Mouse (Mus musculus) stomach, adult 2 months (tissue): ENCODE measurements around the gene Prss53. TPM values are rescaled to one million over a fixed set of nuclear protein-coding genes. Genes with fewer than 3 reads are reported as not detected.

Source experiments
- polyA plus RNA-seq: library from polyadenylated mRNA; depleted of rRNA; stranded (reverse); fragments of >200 nt; gene quantifications from 2 replicates; pipeline ENCODE4 v1.2.3, GENCODE M21; 2012; rRNA removed

The Prss53 gene
- polyA plus RNA-seq, result 2.9 and 3.2 TPM in 2 replicates

DNA sequence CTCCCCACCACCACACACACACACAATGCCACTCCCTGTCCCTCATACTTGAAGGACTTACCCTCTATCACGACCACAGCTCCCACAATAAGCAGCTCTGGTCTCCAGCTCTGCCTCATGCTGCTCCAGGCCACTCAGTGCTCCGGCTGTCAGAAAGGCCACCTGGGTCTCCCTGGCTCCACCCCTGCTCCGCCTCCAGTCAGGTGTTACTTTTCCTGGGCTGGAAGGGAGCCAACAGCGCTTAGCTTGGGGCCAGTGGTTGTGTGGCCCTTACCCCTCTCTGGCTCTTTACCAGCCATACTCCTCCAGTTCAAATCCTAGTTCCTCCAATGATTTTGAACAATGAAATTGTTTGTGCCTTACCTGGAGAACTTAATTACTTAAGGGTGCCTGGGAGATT is at the start of gene Prss53:
Gene Prss53 (minus strand): TSS at position 173 of the 400 bp plus-strand sequence.

DNA sequence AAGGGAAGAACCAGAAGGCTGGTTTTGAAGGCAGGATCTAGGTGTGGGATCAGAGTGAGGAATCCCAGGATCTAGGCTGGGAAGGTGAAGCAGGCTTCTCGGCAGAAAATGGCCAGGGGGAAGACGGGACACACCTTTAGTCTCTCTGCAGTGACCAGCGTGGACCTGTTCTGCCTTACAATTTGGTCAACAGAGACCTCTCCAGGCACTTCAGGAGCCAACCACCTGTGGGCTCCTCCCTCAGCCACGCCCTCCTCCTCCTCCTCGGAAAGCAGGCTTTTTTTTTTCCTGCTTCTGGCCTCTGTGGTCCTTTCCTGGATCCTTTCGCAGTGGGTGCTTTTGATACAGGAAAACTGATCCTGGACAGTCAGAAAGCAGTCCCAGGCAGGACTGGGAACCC is 39.2 kb upstream of the Prss53 start, which contains the start of gene Prss8:
Gene Prss8 (minus strand): TSS at position 182 of the 400 bp plus-strand sequence.

DNA sequence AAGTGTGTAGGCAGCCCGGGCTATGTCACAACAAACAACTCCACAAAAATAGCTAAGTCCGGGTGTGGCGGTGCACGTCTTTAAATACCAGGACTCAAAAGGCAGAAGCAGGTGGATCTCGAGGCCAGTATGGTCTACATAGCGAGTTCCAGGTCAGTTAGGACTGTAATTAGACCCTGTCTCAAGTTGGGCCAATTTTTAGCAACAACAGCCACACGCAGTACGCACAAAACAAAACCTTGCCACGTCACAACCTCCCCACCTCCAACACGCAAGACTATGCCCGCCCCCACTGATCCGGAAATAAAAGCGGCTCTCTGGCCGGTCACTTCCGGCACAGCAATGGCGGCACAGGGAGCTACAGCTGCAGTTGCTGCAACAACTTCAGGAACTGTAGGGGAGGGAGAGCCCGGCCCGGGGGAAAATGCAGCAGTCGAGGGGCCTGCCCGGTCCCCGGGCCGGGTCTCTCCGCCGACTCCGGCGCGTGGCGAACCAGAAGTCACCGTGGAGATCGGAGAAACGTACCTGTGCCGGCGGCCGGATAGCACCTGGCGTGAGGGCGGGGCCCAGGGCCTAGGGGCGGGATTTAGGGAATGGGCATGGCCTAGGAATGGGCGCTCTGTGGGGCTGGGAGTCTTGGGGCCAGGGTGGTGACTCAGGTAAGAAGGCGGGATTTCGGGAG is 21.6 kb upstream of the Prss53 start, which contains the start of gene Kat8:
Gene Kat8 (plus strand): TSS at position 327 of the 682 bp plus-strand sequence.

DNA sequence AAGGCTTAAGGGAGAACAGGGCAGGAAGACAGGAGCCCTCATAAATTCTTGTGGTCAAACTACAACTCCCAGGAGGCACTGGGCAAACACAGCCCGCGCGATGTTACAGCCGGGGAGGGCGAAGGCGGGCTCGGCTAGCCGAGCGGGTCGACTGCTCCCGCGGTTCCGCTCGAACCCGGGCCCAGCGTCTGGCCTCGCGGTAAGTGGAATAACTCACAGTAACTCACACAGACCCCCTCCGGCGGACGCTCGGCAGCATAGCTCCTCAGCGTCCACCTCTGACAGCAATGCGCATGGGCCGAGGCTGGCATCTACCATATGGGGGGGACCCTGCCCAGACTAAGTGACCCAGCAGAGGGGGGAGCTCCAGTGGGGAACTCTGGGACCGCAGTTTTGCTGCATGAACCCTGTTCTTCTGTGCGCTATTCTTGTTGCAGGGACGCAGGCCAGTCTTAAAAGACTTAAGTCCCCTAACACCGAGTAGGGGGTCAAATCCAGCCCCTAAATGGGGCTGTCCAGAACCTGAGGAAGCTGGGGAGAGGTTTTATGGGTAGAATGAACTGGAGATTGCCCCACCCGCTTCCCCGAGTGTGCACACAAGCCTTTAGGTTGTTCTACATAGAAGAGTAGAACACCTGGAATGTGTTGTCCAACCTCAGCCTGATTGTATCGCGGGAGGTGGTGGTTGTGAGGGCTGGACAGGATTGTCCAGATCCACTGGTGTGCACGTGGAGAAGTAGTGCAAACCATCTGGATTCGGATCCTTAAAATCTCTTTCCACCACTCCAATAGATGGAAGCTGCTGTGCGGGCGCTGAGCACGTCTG is 13.4 kb upstream of the Prss53 start, which contains the start of gene Bckdk:
Gene Bckdk (plus strand): TSS at position 112 of the 826 bp plus-strand sequence.

DNA sequence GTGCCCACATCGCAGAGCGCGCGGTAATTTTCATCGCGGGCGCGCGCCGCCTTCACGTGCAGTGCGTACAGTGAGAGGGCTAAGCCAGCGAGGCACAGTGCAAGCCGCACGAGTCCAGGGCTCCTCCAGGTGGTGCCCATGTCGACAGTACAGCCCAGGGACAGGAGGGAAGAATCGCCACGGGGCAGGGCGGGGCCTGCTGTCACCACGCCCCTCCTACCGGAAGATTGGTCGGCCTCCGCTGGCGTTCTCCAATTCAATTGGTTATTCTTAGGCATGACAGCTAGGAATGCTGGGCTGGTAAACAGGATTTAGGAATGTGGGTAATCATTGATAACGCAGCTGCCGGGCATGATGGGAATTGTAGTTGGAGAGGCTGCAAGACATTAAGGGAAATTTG is 4.7 kb upstream of the Prss53 start, which contains the start of the genes Gm21974 and Vkorc1:
Gene Gm21974 (minus strand): TSS at position 13 of the 400 bp plus-strand sequence.
Gene Vkorc1 (minus strand): TSS at position 176 of the 400 bp plus-strand sequence.

DNA sequence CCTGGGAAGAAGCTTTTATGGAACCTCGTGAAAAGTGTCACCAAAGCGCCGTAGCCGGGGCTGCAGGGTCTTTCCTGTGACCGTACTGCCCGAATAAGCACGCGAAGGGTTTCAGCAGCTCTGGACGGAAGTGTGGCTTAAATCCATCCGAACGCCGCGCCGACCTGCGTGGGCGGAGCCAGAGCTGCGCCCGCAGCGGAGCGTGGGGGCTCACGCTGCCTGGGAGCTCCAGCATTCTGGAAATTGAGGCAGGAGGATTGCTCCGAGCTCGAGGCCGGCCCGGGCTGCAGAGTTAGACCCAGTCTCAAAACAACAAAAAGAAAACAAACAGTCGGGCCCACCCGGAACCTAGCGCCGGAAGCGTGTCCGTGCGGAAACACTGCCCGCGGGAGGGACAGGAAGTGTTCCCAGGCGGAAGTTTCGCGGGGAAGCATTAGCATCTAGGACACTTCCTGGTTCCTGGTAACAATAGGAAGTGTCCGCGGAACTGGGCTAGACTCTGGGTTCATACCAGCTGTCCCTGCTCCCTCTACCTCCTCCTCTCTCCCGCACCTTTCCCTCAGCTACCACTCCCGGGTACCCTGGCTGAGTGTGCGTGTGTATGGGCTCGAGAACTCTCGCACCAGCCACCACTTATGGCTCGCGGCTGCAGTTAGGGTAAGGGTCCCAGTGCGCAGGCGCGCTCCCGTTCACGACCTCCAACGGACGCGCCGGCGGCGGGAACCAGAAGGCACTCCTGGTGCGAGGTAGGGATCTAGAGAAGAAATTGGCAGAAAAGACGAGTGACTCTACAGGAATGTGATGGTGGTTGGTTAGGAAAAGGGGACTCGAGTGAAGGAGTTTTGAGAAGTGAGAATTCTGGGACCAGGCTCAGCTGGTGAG is 14.1 kb downstream of the Prss53 start, which contains the start of gene Zfp668:
Gene Zfp668 (minus strand): TSS at position 362 of the 882 bp plus-strand sequence.

DNA sequence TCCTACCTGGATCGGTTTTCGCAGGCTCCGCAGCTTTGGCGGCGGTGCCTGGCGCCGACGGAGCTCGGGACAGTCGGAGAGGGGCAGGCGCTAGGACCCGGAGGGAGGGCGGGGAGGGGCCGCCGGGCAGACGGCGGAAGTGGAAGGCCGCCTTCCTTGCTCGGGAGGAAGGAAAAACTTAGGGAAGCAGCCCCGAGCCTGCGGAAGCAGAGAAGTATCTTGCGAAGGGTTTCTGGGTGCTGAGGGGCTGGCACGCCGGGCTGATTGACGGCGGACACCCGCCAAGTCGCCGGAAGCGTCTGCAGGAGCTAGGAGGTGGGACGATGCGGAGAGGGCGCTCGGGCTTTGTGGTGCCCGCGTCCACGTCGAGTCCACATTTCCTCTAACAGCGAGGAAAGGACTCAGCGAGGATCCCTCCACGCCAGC is 14.7 kb downstream of the Prss53 start, which contains the start of gene Zfp646:
Gene Zfp646 (plus strand): TSS at position 181 of the 426 bp plus-strand sequence.

Other genes starting within 250 kb of the Prss53 start
- 20.6 and 22.6 TPM in 2 replicates for gene Bcl7c, start 182.0 kb downstream of the Prss53 start, polyA plus RNA-seq
- 20.2 and 35.6 TPM in 2 replicates for gene Ctf1, start 178.2 kb downstream of the Prss53 start, polyA plus RNA-seq
- not detected in 2 replicates for gene Ctf2, start 158.8 kb downstream of the Prss53 start, polyA plus RNA-seq
- gene Fbxl19, start 146.4 kb downstream of the Prss53 start, polyA plus RNA-seq, result 22.9 and 30.3 TPM in 2 replicates
- 20.9 and 23.7 TPM in 2 replicates for gene Orai3, start 121.2 kb downstream of the Prss53 start, polyA plus RNA-seq
- 4.1 and 4.5 TPM in 2 replicates for gene Setd1a, start 114.3 kb downstream of the Prss53 start, polyA plus RNA-seq
- not detected in 2 replicates for gene Gm49388, start 105.4 kb downstream of the Prss53 start, polyA plus RNA-seq
- 21.9 and 24.6 TPM in 2 replicates for gene Hsd3b7, start 90.4 kb downstream of the Prss53 start, polyA plus RNA-seq
- 26.6 and 29.8 TPM in 2 replicates for gene Stx4a, start 66.7 kb downstream of the Prss53 start, polyA plus RNA-seq
- 2.1 and 2.7 TPM in 2 replicates for gene Stx1b, start 66.4 kb downstream of the Prss53 start, polyA plus RNA-seq
- gene Zfp646, start 14.7 kb downstream of the Prss53 start, polyA plus RNA-seq, result 5.6 and 6.4 TPM in 2 replicates
- 3.4 TPM in 2 replicates for gene Zfp668, start 14.1 kb downstream of the Prss53 start, polyA plus RNA-seq
- gene Gm21974, start 4.5 kb upstream of the Prss53 start, polyA plus RNA-seq, result not detected in 2 replicates
- 72.4 and 102 TPM in 2 replicates for gene Vkorc1, start 4.6 kb upstream of the Prss53 start, polyA plus RNA-seq
- gene Bckdk, start 13.1 kb upstream of the Prss53 start, polyA plus RNA-seq, result 75.1 and 76.5 TPM in 2 replicates
- 4.1 and 4.7 TPM in 2 replicates for gene Kat8, start 21.5 kb upstream of the Prss53 start, polyA plus RNA-seq
- 112 and 116 TPM in 2 replicates for gene Prss8, start 39.1 kb upstream of the Prss53 start, polyA plus RNA-seq
- gene Prss36, start 55.8 kb upstream of the Prss53 start, polyA plus RNA-seq, result 10.6 and 11.3 TPM in 2 replicates
- 67.4 and 92.5 TPM in 2 replicates for gene Fus, start 76.5 kb upstream of the Prss53 start, polyA plus RNA-seq
- 87.6 and 101 TPM in 2 replicates for gene Pycard, start 102.9 kb upstream of the Prss53 start, polyA plus RNA-seq
- 4.5 and 4.9 TPM in 2 replicates for gene Trim72, start 113.0 kb upstream of the Prss53 start, polyA plus RNA-seq
- 1.7 and 3.5 TPM in 2 replicates for gene Itgam, start 171.7 kb upstream of the Prss53 start, polyA plus RNA-seq
- not detected in 2 replicates for gene Gm49368, start 171.7 kb upstream of the Prss53 start, polyA plus RNA-seq
- 0.73 and 1.2 TPM in 2 replicates for gene Itgax, start 238.6 kb upstream of the Prss53 start, polyA plus RNA-seq